Mouse (Mus musculus) bone marrow, adult 2 months (tissue): ENCODE measurements at regions not wholly inside any gene's neighbourhood (a gene's known extent, or its start where the extent isn't known, plus 50 kb on each side); places are given as distances from the start of the nearest gene placed in this dataset.

ENCODE experiments used
- H3K27ac ChIP-seq: fragments of 200-500 bp; 2 replicates; pipeline ENCODE4 v1.5.1; 2012; ENCODE audit warnings: low read depth, mild to moderate bottlenecking, control low read depth, inconsistent platforms, low read length; ENCODE audit not compliant: control insufficient read depth, poor library complexity, insufficient read depth
- H3K4me1 ChIP-seq: fragments of 200-500 bp; 2 replicates; pipeline ENCODE4 v1.6.1; 2011; ENCODE audit warnings: low read length; ENCODE audit not compliant: control insufficient read depth, insufficient read depth
- H3K4me3 ChIP-seq: fragments of 200-500 bp; replicated peaks from 2 replicates; pipeline ENCODE3; 2011; ENCODE audit warnings: mild to moderate bottlenecking, low read depth, low read length, control low read depth; ENCODE audit not compliant: control insufficient read depth
- CTCF ChIP-seq: fragments of 200-500 bp; IDR thresholded peaks from 2 replicates; pipeline ENCODE4 v1.5.1; 2011; ENCODE audit warnings: low read length, control low read depth; ENCODE audit not compliant: control insufficient read depth, insufficient read depth
- POLR2A ChIP-seq: fragments of 200-500 bp; IDR thresholded peaks from 2 replicates; pipeline ENCODE4 v1.6.1; 2011; ENCODE audit warnings: low read depth, mild to moderate bottlenecking, control low read depth, low read length, borderline replicate concordance; ENCODE audit not compliant: control insufficient read depth
- WGBS: fragments of 180-500 bp; shearing (Covaris S2); methylation state at CpG from one replicate; pipeline ENCODE4 v1.1.7; 2018; 5-methylcytosine and 5-hydroxymethylcytosine counted together

GRCm38 (mm10) chr11:18709628-18710027 lies 309.2 kb downstream of the Meis1 start:
- no peak overlapping the region for H3K4me3 ChIP-seq
- H3K4me1 ChIP-seq, result no peaks in the 10 kb centered on the region
- 60% methylated on average over 3 of the region's 3 CpGs for WGBS
- no peak overlapping the region for H3K27ac ChIP-seq
- TF ChIP-seq CTCF (no peak), POLR2A (no peak)

GRCm38 (mm10) chr11:18681593-18681992 lies 337.2 kb downstream of the Meis1 start:
- 51% methylated on average over 6 of the region's 6 CpGs for WGBS
- TF ChIP-seq CTCF (no peak), POLR2A (no peak)
- H3K4me3 ChIP-seq, result no peak overlapping the region
- H3K4me1 ChIP-seq, result no peaks in the 10 kb centered on the region
- no peak overlapping the region for H3K27ac ChIP-seq

- no peak overlapping the region for H3K27ac ChIP-seq
- no peaks in the 10 kb centered on the region for H3K4me1 ChIP-seq
- TF ChIP-seq CTCF (no peak), POLR2A (no peak)
- WGBS, result 50% methylated on average over 2 of the region's 2 CpGs
- no peak overlapping the region for H3K4me3 ChIP-seq
These were observed 341.9 kb downstream of the Meis1 start for GRCm38 (mm10) chr11:18676876-18677275.

- Histone ChIP-seq H3K4me1 (no peaks in the 10 kb centered on the region), H3K27ac (no peak overlapping the region), H3K4me3 (no peak overlapping the region)
- 76% methylated on average over 2 of the region's 2 CpGs for WGBS
- TF ChIP-seq CTCF, result no peak
- no peak for TF ChIP-seq POLR2A
These were observed 347.8 kb downstream of the Meis1 start for GRCm38 (mm10) chr11:18670967-18671366.

- Histone ChIP-seq H3K4me3 (no peak overlapping the region), H3K27ac (no peak overlapping the region), H3K4me1 (no peaks in the 10 kb centered on the region)
- TF ChIP-seq POLR2A (no peak), CTCF (no peak)
- WGBS, result 82% methylated on average over 2 of the region's 2 CpGs
These were observed 349.5 kb downstream of the Meis1 start for GRCm38 (mm10) chr11:18669322-18669721.

- 72% methylated on average over 1 of the region's 1 CpGs for WGBS
- Histone ChIP-seq H3K27ac (no peak overlapping the region), H3K4me1 (no peaks in the 10 kb centered on the region), H3K4me3 (no peak overlapping the region)
- no peak for TF ChIP-seq CTCF
These were observed 362.4 kb downstream of the Meis1 start for GRCm38 (mm10) chr11:18656358-18656757.

- Histone ChIP-seq H3K4me3 (no peak overlapping the region), H3K4me1 (no peaks in the 10 kb centered on the region), H3K27ac (no peak overlapping the region)
- no peak for TF ChIP-seq CTCF
- 52% methylated on average over 5 of the region's 5 CpGs for WGBS
These were observed 386.6 kb downstream of the Meis1 start for GRCm38 (mm10) chr11:18631975-18632773.

GRCm38 (mm10) chr11:18631570-18631969 lies 387.2 kb downstream of the Meis1 start:
- TF ChIP-seq POLR2A (no peak), CTCF (no peak)
- Histone ChIP-seq H3K27ac (no peak overlapping the region), H3K4me1 (no peaks in the 10 kb centered on the region), H3K4me3 (no peak overlapping the region)
- 75% methylated on average over 7 of the region's 7 CpGs for WGBS

- TF ChIP-seq CTCF (no peak), POLR2A (no peak)
- Histone ChIP-seq H3K4me3 (no peak overlapping the region), H3K4me1 (no peaks in the 10 kb centered on the region), H3K27ac (no peak overlapping the region)
- WGBS, result 83% methylated on average over 3 of the region's 3 CpGs
These were observed 397.0 kb downstream of the Meis1 start for GRCm38 (mm10) chr11:18621777-18622176.
